Mouse (Mus musculus) heart, adult 18-20 months (tissue): ENCODE results near the gene Vmn1r199. TPM values are rescaled to one million over a fixed set of nuclear protein-coding genes. Genes with fewer than 3 reads are reported as not detected.

Source experiments
- DNase-seq, 2 experiments: peaks; one replicate each; pipeline ENCODE4 v3.0.0; 2021 to 2022; ENCODE audit warnings: mixed read lengths in 1 of 2
- long read RNA-seq, 2 experiments: library from polyadenylated mRNA; stranded (forward); transcript quantifications; one replicate each; pipeline ENCODE4 v2.0.0; 2021
- total RNA-seq, 2 experiments: library from RNA; stranded (reverse); gene quantifications; 2 replicates each; pipeline ENCODE4 v1.2.3; 2021

The Vmn1r199 gene
- not detected for total RNA-seq
- long read RNA-seq, experiment 1 = 0 reads
- long read RNA-seq, experiment 2 = 0 reads

DNA sequence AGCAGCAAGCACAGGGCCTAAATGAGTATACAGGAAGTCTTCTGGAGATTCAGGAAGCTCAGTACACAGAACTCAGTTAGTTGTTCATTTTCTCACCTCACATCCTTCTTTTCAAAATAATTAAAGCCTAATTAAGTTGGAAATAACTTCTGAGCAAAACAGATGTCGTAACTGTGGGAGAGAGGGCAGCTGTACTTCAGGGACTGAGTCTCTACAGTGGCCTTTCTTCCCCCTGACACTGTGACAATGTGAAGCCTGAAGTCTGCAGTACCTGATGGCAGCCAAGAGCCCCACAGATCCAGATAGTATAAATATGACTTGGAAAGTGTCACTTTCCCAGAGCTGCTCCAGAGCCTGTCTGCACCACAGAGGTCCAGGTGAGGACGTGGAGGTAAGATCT is at the start of gene Vmn1r199:
TSS of gene Vmn1r199 (plus strand) at position 301 of the 400 bp plus-strand sequence.
- DNase-seq = no peak

DNA sequence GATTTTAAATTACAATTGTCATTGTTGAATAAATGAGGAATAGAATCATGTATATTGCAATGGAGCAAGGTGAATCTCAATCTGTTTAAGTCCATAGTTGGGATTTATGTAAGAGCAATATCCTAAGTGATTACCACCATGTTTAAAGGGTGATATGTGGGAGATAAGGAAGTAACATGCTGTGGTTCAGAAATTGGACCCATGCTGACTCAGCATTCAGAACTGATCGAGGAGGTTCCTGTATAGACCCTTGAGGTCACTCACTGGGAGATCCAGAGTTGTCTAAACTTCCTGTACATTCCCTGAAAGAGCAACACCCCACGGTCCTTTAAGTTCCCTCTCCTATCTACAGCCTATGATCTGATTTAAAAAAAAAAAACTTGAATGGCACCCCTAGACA is 46.3 kb upstream of the Vmn1r199 start:
- no peak for DNase-seq

DNA sequence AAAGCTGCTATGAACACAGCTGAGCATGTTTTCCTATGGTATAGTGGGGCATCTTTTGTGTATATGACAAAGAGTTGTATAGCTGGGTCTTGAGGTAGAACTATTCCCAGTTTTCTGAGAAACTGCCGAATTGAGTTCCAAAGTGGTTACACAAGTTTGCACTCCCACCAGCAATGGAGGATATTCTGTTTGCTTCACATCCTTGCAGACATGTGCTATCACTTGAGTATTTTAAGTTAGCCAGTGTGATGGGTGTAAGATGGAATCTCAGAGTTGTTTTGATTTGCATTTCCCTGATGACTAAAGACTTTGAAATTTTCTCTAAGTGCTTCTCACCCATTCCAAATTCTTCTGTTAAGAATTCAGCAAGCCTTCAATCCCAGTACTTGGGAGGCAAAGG is 44.1 kb upstream of the Vmn1r199 start:
- DNase-seq = no peak

DNA sequence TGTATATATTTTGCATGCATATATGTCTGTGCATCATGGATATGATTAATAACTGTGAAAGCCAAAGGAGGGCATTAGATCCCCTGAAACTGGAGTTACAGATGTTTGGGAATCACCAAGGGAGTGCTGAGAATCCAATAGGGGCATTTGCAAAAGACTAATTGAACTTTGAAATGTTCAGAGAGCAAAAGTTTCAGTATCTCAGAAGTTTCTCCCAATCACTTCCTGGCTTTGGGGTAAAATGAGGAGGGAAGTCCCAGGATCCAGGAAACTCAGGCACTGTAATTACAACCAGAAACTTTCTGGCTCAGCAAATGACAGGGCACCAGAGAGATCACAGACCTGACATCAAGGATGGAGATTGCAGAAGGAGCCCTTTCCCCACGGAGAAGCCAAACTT is 29.6 kb upstream of the Vmn1r199 start, which contains the start of gene Vmn1r198:
TSS of gene Vmn1r198 (plus strand) at position 301 of the 400 bp plus-strand sequence.
- no peak for DNase-seq

DNA sequence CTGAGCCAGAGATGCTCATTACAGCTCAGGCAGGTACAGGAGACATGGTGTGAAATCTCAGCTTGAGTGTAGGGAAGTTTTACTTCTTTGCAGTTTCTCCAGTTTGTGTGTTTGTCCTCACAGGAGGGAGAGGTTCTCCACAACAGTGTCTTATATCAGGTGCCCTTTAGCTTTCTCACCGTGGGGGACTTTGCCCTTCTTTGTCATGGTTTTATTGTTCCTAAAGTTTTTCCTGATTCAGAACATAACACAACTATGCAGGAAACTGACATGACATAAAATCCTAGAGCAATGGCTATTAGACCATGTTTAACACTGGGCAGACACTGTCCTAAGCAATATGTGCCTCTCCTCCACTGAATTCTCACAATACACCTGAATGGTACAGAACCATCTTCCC is 28.8 kb upstream of the Vmn1r199 start:
- no peak for DNase-seq

DNA sequence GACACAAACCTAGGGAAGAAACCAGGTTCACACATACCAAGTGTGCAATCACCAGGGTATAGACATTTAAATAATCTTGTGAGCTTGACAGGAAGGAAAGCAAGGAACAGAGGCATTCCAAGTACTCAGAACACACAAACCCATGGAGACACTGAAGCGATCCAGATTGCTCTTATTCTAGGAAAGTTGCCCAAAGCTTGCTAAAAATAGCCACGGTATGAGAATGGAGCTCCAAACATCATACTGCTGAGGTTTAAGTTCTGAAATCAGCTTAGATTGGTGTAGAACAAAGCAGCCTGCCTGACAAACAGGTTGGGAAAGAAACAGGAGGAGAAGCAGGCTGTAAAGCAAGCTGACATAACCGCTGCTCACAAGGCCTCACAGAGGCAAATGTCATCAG is 1.5 kb downstream of the Vmn1r199 start:
- DNase-seq = peak; percentile 27 to 38

DNA sequence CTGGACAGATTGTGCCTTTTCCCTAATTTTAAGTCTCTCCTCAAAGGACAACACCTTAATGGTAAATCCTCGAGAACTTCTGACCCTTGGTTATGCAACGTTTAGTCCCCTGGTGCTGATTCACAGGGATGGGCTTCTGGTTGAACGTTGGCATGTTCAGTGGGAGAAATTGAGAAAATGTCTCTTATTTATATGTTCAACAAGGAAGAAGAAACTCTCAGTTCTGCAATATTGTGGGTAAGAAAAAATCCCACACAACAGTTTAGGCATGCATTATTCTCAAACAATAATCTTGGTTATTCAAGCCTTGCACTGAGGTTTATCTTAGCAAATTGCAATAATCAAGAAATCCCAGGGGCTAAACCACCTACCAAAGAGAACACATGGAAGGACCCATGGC is 3.8 kb downstream of the Vmn1r199 start:
- no peak for DNase-seq

DNA sequence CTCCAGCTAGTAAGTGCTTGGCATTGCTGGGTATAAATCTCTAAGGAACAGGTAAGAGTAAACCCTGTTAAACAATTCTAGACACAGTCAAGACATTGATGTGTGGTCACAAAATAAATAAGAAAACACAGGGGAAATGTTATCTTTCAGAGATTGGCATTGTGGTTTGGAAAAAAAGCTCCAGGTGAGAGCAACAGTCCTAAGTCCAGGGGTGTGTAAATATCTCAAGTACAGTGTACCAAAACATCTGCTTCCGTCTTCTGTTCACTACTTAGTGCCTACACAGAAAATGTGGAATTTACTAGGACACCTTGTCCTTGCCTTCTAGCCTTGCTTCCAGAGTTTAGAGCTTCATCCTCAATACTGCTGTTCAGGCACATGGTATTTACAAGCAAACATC is 7.4 kb downstream of the Vmn1r199 start:
- DNase-seq = no peak

DNA sequence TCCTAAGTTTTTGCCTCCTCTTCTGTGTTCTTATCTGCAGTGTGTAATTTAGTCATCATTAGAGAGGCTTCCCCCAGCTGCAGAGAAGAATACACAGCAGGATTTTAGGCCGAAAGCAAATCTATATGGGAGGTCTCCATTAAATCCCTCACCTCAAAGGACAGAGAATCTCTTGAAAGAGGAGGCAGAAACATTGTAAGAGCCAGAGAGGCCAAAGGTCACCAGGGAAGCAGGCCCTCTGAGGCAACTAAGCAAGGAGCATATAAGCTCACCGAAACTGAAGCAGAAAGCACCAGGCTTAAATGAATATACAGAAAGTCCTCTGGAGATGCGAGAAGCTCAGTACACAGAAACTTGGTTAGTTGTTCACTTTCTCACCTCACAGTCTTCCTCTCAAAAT is 10.5 kb downstream of the Vmn1r199 start, which contains the start of gene Vmn1r200:
TSS of gene Vmn1r200 (plus strand) at position 301 of the 400 bp plus-strand sequence.
- DNase-seq = no peak

DNA sequence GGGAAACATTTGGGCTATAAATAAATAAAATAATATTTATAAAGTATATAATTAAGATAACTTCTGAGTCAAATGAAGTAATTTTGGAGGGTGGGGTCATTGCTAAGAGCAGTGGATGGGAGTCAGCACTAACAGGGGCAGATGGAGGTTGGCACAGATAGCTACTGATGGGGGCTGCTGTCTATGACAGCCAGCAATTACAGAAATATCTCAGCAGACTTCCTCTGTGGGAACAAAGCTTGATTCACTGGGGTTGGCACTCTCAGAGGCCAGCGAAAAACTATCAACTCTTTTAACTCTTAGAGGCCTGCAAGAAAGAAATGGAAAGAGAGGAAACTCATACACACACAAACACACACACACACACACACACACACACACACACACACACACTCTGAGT is 23.4 kb downstream of the Vmn1r199 start:
- DNase-seq = no peak

Other genes starting within 250 kb of the Vmn1r199 start
- gene Vmn1r191, start 195.8 kb upstream of the Vmn1r199 start, total RNA-seq = not detected
- not detected for gene Vmn1r192, start 188.7 kb upstream of the Vmn1r199 start, total RNA-seq
- not detected for gene Vmn1r193, start 156.7 kb upstream of the Vmn1r199 start, total RNA-seq
- gene Vmn1r194, start 135.6 kb upstream of the Vmn1r199 start, total RNA-seq = not detected
- gene Vmn1r195, start 109.3 kb upstream of the Vmn1r199 start, total RNA-seq = not detected
- gene Vmn1r196, start 89.9 kb upstream of the Vmn1r199 start, total RNA-seq = not detected
- not detected for gene Vmn1r197, start 55.2 kb upstream of the Vmn1r199 start, total RNA-seq
- not detected for gene Vmn1r198, start 29.5 kb upstream of the Vmn1r199 start, total RNA-seq
- not detected for gene Vmn1r200, start 10.6 kb downstream of the Vmn1r199 start, total RNA-seq
- not detected for gene Vmn1r201, start 92.1 kb downstream of the Vmn1r199 start, total RNA-seq
- not detected for gene Vmn1r202, start 125.6 kb downstream of the Vmn1r199 start, total RNA-seq
- not detected for gene Vmn1r203, start 138.3 kb downstream of the Vmn1r199 start, total RNA-seq
- not detected for gene Vmn1r204, start 173.4 kb downstream of the Vmn1r199 start, total RNA-seq
- not detected for gene Vmn1r205, start 213.2 kb downstream of the Vmn1r199 start, total RNA-seq
- not detected for gene Vmn1r206, start 244.4 kb downstream of the Vmn1r199 start, total RNA-seq